Mouse (Mus musculus): ENCODE measurements around the gene Trp53i11. TPM values are rescaled to one million over a fixed set of nuclear protein-coding genes. Genes with fewer than 3 reads are reported as not detected.

Trp53i11 gene
- polyA plus RNA-seq, 1 experiment from 2014 or later = 90.5 TPM

DNA sequence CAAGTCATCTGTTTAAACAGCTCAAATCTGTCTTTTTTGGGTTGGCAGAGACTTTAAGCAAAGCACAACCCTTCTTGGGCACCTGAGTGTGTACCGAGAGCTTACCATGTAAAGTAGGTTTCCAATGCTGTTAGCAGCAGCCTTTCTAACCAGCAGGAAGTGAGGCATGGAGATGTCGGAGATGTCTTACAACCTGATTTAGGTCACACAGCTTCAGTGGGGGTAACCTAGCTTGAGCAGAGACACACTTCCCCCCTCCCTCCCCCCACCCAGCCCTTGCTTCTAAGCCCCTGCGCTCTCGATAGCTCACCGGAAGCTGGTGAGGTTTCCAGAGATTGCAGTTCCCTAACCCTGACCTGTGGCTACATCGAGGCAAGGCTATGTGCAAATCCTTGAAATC lies 17.2 kb downstream of the Trp53i11 start:
- no peak overlapping the region for H3K27ac ChIP-seq (replicated peaks)
- no peak overlapping the region for H3K4me2 ChIP-seq (replicated peaks)
- H3K4me1 ChIP-seq = peaks cover 18% of the 10 kb centered on the region
- ATAC-seq (replicated peaks) = no peak
- H3K4me3 ChIP-seq = no peak overlapping the region
- no peaks in the 10 kb centered on the region for H3K9me3 ChIP-seq
- H3K36me3 ChIP-seq = peaks cover 17% of the 10 kb centered on the region
- no peaks in the 10 kb centered on the region for H3K27me3 ChIP-seq
- WGBS = 83% methylated on average over 6 of the region's 6 CpGs
- H3K9ac ChIP-seq (replicated peaks) = no peak overlapping the region

DNA sequence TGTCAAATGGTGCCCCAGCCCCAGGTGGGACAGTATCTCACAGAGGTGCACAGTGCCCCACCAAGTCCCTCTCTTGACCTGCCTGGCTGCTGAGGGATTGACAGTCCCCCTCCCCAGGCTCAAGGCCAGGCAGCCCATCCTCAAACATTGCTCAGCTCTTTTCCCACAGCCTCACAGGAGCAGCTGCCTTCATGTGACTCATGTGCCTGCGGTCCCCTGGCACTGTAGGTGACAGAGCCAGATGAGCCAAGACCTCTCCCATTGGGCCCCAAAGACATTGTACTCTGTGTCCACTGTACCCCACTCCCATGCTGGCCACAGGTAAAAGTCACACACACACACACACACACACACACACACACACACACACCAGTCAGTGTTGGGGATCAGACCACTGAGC lies 18.8 kb downstream of the Trp53i11 start:
- no peaks in the 10 kb centered on the region for H3K27me3 ChIP-seq
- H3K9ac ChIP-seq (replicated peaks) = no peak overlapping the region
- H3K4me2 ChIP-seq (replicated peaks) = no peak overlapping the region
- no peak overlapping the region for H3K4me3 ChIP-seq
- peaks cover 10% of the 10 kb centered on the region for H3K4me1 ChIP-seq
- H3K27ac ChIP-seq (replicated peaks) = no peak overlapping the region
- WGBS = 85% methylated on average over 1 of the region's 1 CpGs
- H3K9me3 ChIP-seq = no peaks in the 10 kb centered on the region
- no peak for ATAC-seq (replicated peaks)
- peaks cover 7% of the 10 kb centered on the region for H3K36me3 ChIP-seq

DNA sequence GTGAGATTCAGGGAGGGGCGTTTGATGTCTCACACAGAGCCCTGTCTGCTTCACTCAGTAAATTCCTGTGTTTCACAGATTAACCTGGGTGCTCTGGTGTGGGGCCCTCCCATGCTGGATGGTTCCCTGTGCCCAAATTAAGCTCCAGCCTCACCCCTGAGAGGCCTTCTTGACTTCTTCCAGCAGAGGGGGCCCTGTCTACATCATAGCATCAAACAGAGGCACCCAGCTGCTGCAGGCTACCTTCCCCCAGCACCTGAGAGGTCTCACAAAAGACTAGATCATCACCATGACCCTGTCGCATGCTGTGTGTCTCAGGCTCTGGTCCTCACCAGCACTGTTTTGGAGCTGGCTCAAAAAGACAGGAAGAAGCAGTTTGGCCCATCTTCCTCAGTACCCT lies 25.0 kb downstream of the Trp53i11 start:
- Histone ChIP-seq H3K4me2 (replicated peaks) (no peak overlapping the region), H3K36me3 (0 out of 2 replicates have a peak, but pooled peaks cover 4% of the 10 kb centered on the region), H3K4me1 (peaks cover 9% of the 10 kb centered on the region), H3K4me3 (no peak overlapping the region), H3K9ac (replicated peaks) (no peak overlapping the region), H3K27ac (replicated peaks) (no peak overlapping the region), H3K27me3 (no peaks in the 10 kb centered on the region), H3K9me3 (no peaks in the 10 kb centered on the region)
- no peak for ATAC-seq (replicated peaks)
- WGBS = 81% methylated on average over 2 of the region's 2 CpGs

DNA sequence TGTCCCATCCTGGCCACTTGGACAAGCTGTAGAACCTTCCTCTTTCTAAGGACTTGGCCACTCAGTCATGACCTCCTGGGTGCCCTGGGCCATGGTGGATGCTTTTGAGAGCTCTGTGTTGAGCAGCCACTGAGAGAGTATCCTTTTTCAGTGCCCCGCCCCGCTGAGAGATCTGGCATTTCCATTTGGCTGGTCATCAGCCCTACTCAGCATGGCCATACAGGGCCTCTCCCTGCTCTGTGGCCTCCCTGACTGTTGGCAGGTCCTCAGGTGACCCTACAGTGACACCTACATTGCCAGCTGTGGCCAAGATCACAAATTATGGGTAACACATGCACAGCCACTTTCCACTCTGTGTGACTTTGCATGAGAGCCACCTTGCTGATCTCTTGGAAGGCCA lies 25.5 kb downstream of the Trp53i11 start:
- 0 out of 2 replicates have a peak, but pooled peaks cover 4% of the 10 kb centered on the region for H3K36me3 ChIP-seq
- no peaks in the 10 kb centered on the region for H3K9me3 ChIP-seq
- H3K4me2 ChIP-seq (replicated peaks) = no peak overlapping the region
- H3K4me1 ChIP-seq = peaks cover 10% of the 10 kb centered on the region
- WGBS = 94% methylated on average over 2 of the region's 2 CpGs
- H3K9ac ChIP-seq (replicated peaks) = no peak overlapping the region
- ATAC-seq (replicated peaks) = no peak
- H3K4me3 ChIP-seq = no peak overlapping the region
- no peaks in the 10 kb centered on the region for H3K27me3 ChIP-seq
- no peak overlapping the region for H3K27ac ChIP-seq (replicated peaks)

DNA sequence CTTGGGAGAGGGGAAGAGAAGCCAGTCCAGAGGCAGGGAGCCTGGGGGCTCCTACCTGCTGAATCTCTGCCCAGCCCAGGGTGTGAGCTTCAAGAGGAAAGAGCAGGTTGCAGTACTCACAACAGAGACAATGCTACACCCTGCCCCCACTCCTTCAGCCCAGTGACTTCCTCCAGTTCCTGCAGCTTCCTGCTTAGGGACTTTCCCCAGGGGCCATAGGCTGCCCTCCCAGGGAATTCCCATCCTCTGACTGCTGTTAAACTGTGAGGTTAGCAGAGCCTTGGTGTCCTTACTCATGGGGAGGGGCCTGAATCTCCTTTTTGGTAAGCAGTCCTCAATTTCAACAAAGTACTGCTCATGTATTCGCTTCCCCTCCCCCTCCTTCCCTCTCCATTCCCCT lies 26.8 kb downstream of the Trp53i11 start:
- H3K27ac ChIP-seq (replicated peaks) = no peak overlapping the region
- H3K4me1 ChIP-seq = peaks cover 10% of the 10 kb centered on the region
- H3K9ac ChIP-seq (replicated peaks) = no peak overlapping the region
- no peak for ATAC-seq (replicated peaks)
- no peaks in the 10 kb centered on the region for H3K27me3 ChIP-seq
- 94% methylated on average over 1 of the region's 1 CpGs for WGBS
- H3K4me3 ChIP-seq = no peak overlapping the region
- 0 out of 2 replicates have a peak, but pooled peaks cover 4% of the 10 kb centered on the region for H3K36me3 ChIP-seq
- no peaks in the 10 kb centered on the region for H3K9me3 ChIP-seq
- H3K4me2 ChIP-seq (replicated peaks) = no peak overlapping the region

DNA sequence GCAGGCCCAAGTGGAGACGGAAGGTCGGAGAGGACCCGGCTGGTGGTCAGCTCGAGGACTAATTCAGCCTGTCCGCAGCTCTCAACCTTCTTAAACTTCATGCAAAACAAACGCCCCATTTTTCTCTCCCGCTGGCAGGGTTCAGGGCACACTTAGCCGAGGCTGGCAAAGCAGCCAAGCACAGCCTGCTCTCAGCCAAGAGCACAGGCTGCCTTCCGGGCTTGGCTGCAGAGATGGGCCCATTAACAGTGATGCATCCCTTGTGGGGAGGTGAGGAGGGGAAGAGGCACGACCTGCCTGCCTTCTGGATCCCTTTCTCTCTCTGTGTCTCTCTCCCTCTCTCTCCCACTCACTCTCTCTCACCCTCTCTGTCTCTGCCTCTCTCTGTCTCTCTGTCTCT lies 28.4 kb downstream of the Trp53i11 start:
- Histone ChIP-seq H3K27me3 (no peaks in the 10 kb centered on the region), H3K4me1 (peaks cover 14% of the 10 kb centered on the region), H3K4me2 (replicated peaks) (no peak overlapping the region), H3K4me3 (no peak overlapping the region), H3K36me3 (0 out of 2 replicates have a peak, but pooled peaks cover 4% of the 10 kb centered on the region), H3K9me3 (no peaks in the 10 kb centered on the region), H3K27ac (replicated peaks) (peak overlapping the region; percentile 43; the same call in 1 of the 2 replicates), H3K9ac (replicated peaks) (no peak overlapping the region)
- WGBS = 71% methylated on average over 10 of the region's 10 CpGs
- no peak for ATAC-seq (replicated peaks)

DNA sequence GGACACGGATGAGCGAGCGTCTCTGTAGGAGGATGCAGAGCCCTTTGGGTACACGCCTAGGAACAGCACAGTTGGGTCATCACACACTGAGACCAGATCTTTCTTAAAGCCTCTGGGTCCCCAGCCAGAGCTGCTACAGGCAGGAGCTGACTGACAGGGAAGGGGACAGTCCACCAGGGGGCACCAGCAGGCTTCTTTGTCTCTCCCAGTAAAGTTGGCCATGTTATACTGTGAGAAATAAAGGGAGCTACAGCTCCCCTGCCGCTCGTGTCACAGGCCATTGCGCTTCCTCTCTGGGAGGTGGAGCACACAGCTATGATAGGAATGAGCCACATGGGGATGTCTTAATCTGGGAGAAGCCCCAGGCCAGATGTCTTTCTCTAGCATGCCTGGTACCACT lies 29.7 kb downstream of the Trp53i11 start:
- H3K27ac ChIP-seq (replicated peaks) = peak overlapping the region; percentile 47; the same call in 1 of the 2 replicates

DNA sequence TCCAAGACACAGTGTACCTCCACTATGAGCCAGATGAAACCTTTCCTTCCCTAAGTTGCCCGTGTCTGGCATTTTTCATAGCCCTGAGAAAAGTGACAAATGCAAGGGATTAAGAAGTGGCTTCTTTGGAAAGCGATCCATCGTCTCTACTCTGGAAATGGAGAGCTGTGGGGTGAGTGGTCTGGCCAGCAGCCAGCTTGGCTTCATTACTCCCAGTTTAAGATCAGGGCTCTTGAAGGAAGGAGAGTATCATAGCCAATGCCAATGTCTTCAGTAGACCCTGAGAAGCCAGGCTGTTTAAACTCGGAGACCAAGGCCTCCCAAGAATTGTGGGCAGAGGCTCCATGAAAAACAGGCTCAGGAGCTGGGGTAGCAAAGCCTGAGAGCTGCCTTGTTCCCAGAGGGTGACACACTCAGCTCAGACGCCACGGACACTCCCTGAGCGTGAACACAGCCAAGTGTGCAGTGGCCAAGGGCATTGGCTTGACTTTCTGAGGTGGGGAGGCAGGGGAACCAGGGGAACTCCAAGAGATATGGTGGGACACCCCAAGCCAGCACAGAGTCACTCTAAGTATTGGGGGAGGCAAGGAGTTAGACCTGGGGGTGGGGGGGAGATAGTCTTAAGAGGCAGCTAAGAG lies 31.1 kb downstream of the Trp53i11 start:
- no peaks in the 10 kb centered on the region for H3K36me3 ChIP-seq
- H3K4me1 ChIP-seq = peaks cover 18% of the 10 kb centered on the region
- H3K27me3 ChIP-seq = no peaks in the 10 kb centered on the region
- no peak overlapping the region for H3K4me3 ChIP-seq
- H3K27ac ChIP-seq (replicated peaks) = no peak overlapping the region
- no peaks in the 10 kb centered on the region for H3K9me3 ChIP-seq
- no peak overlapping the region for H3K9ac ChIP-seq (replicated peaks)
- 64% methylated on average over 7 of the region's 7 CpGs for WGBS
- no peak overlapping the region for H3K4me2 ChIP-seq (replicated peaks)
- ATAC-seq (replicated peaks) = no peak

More for the DNA sequence above, 29.7 kb downstream of the Trp53i11 start:
- Histone ChIP-seq H3K4me2 (replicated peaks) (no peak overlapping the region), H3K9me3 (no peaks in the 10 kb centered on the region), H3K27me3 (no peaks in the 10 kb centered on the region), H3K36me3 (no peaks in the 10 kb centered on the region), H3K9ac (replicated peaks) (no peak overlapping the region), H3K4me3 (no peak overlapping the region), H3K4me1 (peaks cover 18% of the 10 kb centered on the region)
- WGBS = 16% methylated on average over 7 of the region's 7 CpGs
- ATAC-seq (replicated peaks) = peak; percentile 79

DNA sequence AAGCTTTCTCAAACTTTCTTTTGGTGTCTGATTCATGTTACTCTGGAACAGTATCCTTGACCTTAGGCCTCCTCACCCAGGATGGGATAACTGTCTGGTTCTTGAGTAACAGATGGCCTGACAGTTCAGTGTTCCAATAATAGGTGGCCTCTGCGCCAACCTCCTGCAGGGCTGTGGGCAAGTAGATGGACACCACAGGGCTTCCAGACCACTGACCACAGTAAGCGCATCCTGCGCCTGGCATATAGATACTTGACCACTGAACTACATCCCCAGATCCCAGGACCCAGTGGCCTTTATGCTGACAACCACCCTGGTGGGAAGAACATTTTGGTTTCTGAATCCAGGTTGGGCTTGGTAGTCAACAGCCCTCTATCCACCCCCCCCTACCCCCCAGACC lies 32.2 kb downstream of the Trp53i11 start:
- H3K36me3 ChIP-seq = no peaks in the 10 kb centered on the region
- no peak overlapping the region for H3K9ac ChIP-seq (replicated peaks)
- no peaks in the 10 kb centered on the region for H3K9me3 ChIP-seq
- no peaks in the 10 kb centered on the region for H3K27me3 ChIP-seq
- H3K4me2 ChIP-seq (replicated peaks) = no peak overlapping the region
- H3K27ac ChIP-seq (replicated peaks) = no peak overlapping the region
- H3K4me1 ChIP-seq = peaks cover 18% of the 10 kb centered on the region
- ATAC-seq (replicated peaks) = no peak
- H3K4me3 ChIP-seq = no peak overlapping the region
- 96% methylated on average over 3 of the region's 3 CpGs for WGBS

DNA sequence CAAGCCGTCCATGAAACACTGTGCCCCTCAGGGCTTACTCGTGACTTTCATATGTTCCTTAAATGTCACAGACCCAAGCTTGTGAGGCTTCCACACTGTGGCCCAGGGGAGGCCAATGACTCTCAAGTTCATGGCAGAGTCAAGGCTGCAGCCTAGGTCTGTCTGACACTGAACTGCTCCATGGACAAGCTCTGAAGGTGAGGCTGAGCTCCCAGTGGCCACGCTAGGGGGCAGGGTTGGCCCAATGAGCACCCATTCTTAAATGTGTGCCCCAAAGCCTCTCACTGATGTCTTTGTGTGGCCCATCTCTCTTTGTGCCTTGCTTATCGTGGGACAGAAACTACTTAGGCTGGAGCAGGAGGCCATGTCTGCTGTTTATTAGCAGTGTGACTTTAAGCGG lies 33.1 kb downstream of the Trp53i11 start:
- H3K9ac ChIP-seq (replicated peaks) = no peak overlapping the region
- H3K27ac ChIP-seq (replicated peaks) = no peak overlapping the region
- no peak for ATAC-seq (replicated peaks)
- H3K4me3 ChIP-seq = no peak overlapping the region
- H3K4me1 ChIP-seq = peaks cover 18% of the 10 kb centered on the region
- H3K9me3 ChIP-seq = no peaks in the 10 kb centered on the region
- H3K4me2 ChIP-seq (replicated peaks) = no peak overlapping the region
- H3K27me3 ChIP-seq = no peaks in the 10 kb centered on the region
- 52% methylated on average over 5 of the region's 5 CpGs for WGBS
- no peaks in the 10 kb centered on the region for H3K36me3 ChIP-seq

DNA sequence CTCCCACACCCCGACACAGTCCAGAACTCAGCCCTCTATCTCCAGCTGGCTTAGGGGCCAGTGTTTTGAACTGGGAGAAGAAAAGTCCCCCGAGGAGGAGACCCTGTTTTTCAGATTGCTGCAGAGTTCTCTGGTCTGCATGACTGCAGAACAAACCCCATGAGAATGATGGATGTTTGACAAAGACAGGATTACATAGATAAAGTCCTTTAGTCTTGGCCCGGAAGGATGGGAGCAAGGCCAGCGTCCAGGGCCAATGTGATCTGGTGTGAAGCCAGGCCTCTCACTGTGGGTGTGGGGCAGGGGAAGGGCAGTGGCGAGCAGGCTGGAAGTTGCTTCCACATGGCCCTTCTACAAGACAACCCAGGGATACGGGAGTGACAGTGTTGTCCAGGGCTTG lies 36.1 kb downstream of the Trp53i11 start:
- Histone ChIP-seq H3K9me3 (no peaks in the 10 kb centered on the region), H3K36me3 (no peaks in the 10 kb centered on the region), H3K9ac (replicated peaks) (no peak overlapping the region), H3K27ac (replicated peaks) (no peak overlapping the region), H3K4me1 (peaks cover 29% of the 10 kb centered on the region), H3K4me2 (replicated peaks) (no peak overlapping the region), H3K4me3 (no peak overlapping the region), H3K27me3 (no peaks in the 10 kb centered on the region)
- no peak for ATAC-seq (replicated peaks)
- WGBS = 60% methylated on average over 6 of the region's 6 CpGs

DNA sequence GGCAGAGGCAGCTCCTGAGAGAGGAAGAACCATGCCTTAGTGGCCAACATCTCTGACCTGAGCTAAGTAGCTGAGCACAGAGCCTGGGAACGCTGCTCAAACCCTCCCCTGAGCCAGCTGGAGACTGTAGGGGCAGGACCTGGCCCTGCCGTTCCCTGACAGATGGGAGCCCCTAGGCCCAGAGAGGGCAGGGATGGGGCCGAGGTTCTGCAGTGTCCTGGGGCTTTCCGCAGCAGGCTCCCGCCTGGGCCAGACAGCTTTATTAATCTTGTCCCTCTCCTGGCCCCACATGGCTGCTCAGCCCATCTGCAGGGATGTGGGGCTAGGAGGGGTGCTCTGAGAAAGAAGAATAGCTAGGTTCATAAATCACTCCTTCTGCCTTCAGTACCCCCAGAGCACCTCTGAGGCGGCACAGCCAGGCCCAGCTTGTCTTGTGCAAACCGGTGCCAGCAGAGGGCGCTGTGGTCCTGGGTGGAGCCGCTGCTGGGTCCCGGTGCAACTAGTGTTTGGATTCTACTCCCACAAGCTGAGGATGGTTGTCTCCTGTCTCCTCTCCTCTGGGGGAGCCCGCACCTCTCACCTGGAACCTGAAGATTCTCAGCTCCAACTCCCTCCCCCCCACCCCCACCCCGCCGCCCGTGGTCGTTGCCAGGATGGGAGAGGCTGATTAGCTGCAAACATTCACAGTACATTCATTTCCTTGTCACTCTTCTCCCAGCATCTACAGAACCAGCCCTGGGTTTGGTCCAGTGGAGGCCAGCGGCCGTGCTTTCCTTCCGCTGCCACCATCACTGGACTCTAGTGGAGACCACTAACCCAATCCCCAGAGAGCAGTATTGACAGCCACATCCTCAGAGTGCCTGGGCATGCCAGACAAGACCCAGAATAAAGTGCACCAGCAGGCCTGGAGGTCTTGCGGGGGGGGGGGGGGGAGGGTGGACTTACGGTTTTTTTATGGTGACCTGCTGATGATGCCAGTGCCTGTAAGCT lies 39.6 kb downstream of the Trp53i11 start:
- H3K27ac ChIP-seq (replicated peaks) = peak overlapping the region; percentile 90
- H3K36me3 ChIP-seq = no peaks in the 10 kb centered on the region
- peak overlapping the region; percentile 8; the same call in 1 of the 2 replicates for H3K9ac ChIP-seq (replicated peaks)
- H3K4me2 ChIP-seq (replicated peaks) = peak overlapping the region; percentile 29
- 8% methylated on average over 20 of the region's 20 CpGs for WGBS
- peaks cover 35% of the 10 kb centered on the region for H3K4me1 ChIP-seq
- no peak overlapping the region for H3K4me3 ChIP-seq
- ATAC-seq (replicated peaks) = peak; percentile 57
- no peaks in the 10 kb centered on the region for H3K27me3 ChIP-seq
- H3K9me3 ChIP-seq = no peaks in the 10 kb centered on the region

All from forebrain, embryonic 15.5 days (tissue).